Mouse (Mus musculus) E14TG2a.4 (cell line): ENCODE data around the gene Dbn1.

ENCODE experiments used
- H3K27me3 ChIP-seq: 2 replicates; pipeline ENCODE4 v1.6.1; 2014; ENCODE audit warnings: low read length, control low read depth; ENCODE audit not compliant: insufficient read depth
- H3K36me3 ChIP-seq: 2 replicates; pipeline ENCODE4 v1.6.1; 2014; ENCODE audit warnings: low read length, control low read depth; ENCODE audit not compliant: insufficient read depth
- H3K4me1 ChIP-seq: replicated peaks from 2 replicates; pipeline ENCODE4 v1.6.1; 2014; ENCODE audit warnings: low read depth, low read length, control low read depth
- H3K4me3 ChIP-seq: replicated peaks from 2 replicates; pipeline ENCODE4 v1.5.1; 2014; ENCODE audit warnings: mild to moderate bottlenecking, low read length
- H3K9me3 ChIP-seq: 2 replicates; pipeline ENCODE4 v1.6.1; 2014; ENCODE audit warnings: low read length, control low read depth
- CTCF ChIP-seq: conservative IDR thresholded peaks from 2 replicates; pipeline ENCODE4 v1.5.1; 2014; ENCODE audit warnings: low read length
- NANOG ChIP-seq: IDR thresholded peaks from 2 replicates; pipeline ENCODE4 v1.6.1; 2014; ENCODE audit warnings: borderline replicate concordance, low read length, mixed read lengths
- POU5F1 ChIP-seq: IDR thresholded peaks from 2 replicates; pipeline ENCODE4 v1.6.1; 2014; ENCODE audit warnings: low read length, borderline replicate concordance

Gene Dbn1

DNA sequence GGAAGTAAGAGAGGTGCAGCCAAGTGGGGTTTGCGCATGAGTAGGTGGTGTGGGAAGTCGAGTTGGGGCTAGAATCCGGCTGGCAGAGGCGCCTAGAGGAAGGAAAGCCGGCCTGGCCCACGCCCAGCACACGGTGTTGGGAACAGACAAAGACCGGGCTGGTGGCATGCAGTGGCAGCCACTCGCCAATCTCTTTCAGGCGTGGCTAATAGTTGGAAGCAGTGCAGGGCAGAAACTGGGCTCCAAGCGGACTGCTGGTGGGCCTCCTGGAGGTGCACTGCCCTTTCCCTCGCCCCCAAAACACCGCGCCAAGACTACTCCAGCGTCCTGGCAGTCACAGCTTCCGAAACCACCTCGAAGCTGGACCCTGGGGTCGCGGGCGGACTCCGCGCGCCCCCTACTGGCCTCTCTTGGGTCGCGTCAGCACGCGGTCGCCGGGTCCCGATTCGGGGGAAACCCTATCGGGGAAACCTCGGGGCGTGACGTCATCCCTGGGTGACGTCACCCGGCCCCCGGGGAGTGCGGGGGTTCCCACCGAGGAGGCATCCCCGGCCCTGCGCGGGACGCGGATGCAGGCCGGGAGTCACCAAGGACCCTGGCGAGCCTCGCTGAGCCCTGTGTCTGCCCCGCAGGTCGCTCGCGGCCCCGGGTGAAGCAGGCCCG is 16.6 kb downstream of the Dbn1 start:
- TF ChIP-seq POU5F1 (no peak), CTCF (peak; percentile 15; the same call in 1 of the 2 replicates)
- Histone ChIP-seq H3K4me1 (peaks cover 33% of the 10 kb centered on the region), H3K27me3 (peaks cover 93% of the 10 kb centered on the region), H3K36me3 (peaks cover 22% of the 10 kb centered on the region), H3K9me3 (no peaks in the 10 kb centered on the region), H3K4me3 (peak overlapping the region; percentile 90)

DNA sequence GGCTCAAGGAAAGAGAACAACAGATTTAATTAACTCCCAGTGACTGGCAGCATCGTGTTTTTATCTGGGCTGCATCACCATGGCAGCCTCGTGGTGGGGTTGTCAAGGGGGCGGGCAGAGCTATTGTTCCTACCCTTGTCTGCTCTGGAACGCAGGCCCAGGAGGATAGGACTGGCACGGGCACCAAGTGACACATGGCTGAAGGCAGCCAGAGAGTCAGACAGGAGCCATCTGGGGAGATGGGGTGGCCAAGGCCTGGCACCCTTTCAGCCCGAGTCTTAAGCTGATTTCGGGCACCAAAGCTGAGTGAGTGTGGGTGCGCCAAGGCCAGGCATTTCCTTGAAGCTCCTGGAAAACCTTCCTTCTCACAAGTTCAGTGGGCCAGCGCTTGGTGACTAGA is 17.5 kb downstream of the Dbn1 start:
- peaks cover 94% of the 10 kb centered on the region for H3K27me3 ChIP-seq
- H3K4me1 ChIP-seq, result peaks cover 40% of the 10 kb centered on the region
- H3K4me3 ChIP-seq, result no peak overlapping the region
- TF ChIP-seq POU5F1 (no peak), NANOG (no peak)
- H3K36me3 ChIP-seq, result peaks cover 17% of the 10 kb centered on the region
- no peaks in the 10 kb centered on the region for H3K9me3 ChIP-seq

DNA sequence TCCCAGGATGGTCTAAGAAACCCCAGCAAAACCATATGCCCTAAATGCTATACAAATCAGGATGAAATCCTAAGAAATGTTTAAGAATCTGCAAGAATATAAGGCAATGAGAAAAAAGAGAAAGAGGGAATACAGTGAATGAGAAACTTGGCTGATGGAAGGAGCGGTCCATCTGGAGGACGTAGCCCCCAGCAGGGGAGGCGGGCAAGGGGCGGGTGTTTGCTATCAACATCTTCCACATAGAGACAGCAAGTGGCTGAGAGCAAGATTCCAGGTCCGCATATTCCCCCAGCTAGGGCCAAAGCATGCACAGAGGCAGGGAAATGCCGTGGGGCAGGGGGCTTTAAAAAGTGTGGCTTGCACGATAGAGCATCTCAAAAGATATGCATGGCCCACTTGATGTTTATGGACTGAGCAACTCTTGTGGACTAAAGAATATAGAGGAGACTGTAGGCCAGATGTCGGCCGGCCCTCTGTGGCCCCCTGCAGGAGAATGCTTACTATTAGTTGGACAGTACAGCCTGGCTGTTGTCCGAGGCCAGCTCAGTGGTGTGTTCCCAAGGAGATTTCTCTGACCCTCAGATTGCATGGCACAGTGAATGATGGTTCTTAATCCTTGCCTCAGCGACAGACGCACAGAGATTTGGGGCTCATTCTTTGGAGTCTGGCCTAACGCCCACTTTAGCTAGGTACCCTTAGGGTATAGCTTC is 18.9 kb downstream of the Dbn1 start:
- peaks cover 35% of the 10 kb centered on the region for H3K4me1 ChIP-seq
- peaks cover 86% of the 10 kb centered on the region for H3K27me3 ChIP-seq
- no peaks in the 10 kb centered on the region for H3K9me3 ChIP-seq
- no peak overlapping the region for H3K4me3 ChIP-seq
- peaks cover 10% of the 10 kb centered on the region; the same call in 1 of the 2 replicates for H3K36me3 ChIP-seq
- no peak for TF ChIP-seq NANOG
- no peak for TF ChIP-seq POU5F1
- TF ChIP-seq CTCF, result no peak

DNA sequence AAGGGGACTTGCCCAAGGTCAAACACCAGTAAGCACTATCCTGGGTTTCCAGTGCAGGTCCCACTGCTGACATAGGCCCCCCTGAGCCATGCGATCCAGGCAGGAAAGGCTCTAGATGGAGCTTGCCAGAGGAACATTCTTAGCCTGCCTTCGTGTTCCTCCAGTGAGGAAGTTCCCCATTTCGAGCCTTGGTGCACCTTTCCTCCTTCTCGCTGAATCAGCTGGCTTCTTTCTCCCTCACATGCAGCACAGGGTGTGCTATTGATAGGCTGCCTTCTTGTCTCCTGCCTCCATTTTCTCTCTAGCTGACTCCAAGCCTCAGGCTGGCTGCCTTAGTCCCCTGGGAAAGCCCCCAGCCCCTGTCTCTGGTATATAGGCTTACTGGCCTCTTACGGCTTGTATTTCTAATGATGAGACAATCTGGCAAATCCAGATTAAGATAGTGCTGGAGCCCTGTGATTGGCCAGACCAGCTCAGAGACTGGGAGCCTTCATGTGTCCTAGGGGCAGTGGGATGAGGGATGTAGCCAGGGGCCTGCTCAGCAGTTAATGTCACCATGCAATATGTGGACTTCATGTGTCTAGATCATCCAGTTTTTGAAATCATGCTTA is 22.0 kb downstream of the Dbn1 start:
- peaks cover 32% of the 10 kb centered on the region for H3K36me3 ChIP-seq
- H3K27me3 ChIP-seq, result peaks cover 60% of the 10 kb centered on the region
- no peak for TF ChIP-seq NANOG
- TF ChIP-seq CTCF, result no peak
- TF ChIP-seq POU5F1, result no peak
- H3K9me3 ChIP-seq, result no peaks in the 10 kb centered on the region
- H3K4me3 ChIP-seq, result no peak overlapping the region
- H3K4me1 ChIP-seq, result peaks cover 39% of the 10 kb centered on the region

DNA sequence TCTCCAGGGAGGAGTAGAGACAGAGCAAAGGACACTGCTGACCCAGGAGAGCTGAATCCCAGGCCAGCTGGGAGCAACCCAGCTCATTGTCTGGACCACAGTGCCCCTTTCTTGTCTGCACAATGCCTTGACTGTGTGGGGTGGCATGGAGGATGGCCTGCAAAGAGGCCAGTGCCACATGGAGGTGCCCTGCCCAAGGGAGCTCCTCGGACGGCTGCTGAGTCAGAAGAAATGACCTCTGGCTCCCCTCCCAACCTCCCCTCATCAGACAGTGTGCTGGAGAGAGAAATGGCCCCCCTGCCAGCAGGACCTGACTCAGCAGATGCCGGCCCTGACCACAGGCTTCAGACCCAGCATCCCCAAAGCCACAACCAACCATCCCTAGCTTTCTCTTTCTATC is 22.7 kb downstream of the Dbn1 start:
- Histone ChIP-seq H3K36me3 (peaks cover 40% of the 10 kb centered on the region), H3K4me1 (peaks cover 41% of the 10 kb centered on the region), H3K9me3 (no peaks in the 10 kb centered on the region), H3K27me3 (peaks cover 53% of the 10 kb centered on the region), H3K4me3 (peak overlapping the region; percentile 90)
- TF ChIP-seq NANOG, result no peak
- TF ChIP-seq POU5F1, result no peak
- no peak for TF ChIP-seq CTCF

DNA sequence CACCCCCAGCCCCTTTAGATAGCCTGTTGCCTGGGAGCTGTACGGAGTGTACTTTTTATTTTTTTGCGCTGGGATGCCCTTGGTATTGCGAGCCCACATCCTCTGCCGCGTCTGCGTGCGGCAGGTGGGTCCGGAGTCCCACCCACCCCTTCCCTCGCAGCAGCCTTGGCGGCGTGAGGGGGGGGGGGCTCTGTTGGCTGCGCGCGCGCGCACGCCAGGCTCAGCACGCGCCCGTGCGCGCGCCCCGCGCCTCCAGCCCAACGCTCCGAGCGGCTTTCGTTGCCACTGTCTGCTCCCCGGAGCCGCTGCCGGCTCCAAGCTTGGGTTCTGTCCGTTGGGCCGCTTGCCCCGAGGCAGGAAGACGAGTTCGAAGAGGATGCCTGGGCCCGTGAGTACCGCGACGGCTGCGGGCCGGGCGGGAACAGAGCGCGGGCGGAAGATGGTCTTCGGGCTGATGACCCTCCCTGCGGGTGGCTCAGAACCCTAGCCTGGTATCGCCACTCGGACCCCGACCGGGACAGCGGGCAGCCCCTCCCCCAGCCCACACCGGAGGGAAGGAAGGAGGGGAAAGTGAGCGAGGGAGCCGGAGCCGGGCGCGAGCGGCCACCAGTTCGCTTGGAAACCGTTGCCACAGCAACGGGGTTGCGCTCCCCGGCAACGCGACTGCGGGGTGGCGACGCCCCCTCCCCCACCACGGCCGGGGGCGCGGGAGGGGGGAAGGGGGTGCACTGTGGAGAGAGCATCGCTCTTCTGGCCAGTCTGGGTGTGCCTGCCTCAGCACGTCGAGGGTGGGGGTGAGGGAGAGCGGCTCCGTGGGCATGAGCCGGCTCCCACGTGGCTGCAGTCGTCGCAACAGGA is 23.7 kb downstream of the Dbn1 start, which contains the start of gene Prr7:
TSS of gene Prr7 (plus strand) at position 241 of the 858 bp plus-strand sequence.
- Histone ChIP-seq H3K4me1 (peaks cover 50% of the 10 kb centered on the region), H3K27me3 (peaks cover 43% of the 10 kb centered on the region), H3K9me3 (no peaks in the 10 kb centered on the region), H3K4me3 (peak within 1 kb of the TSS; percentile 90), H3K36me3 (peaks cover 49% of the 10 kb centered on the region)
- no peak for TF ChIP-seq NANOG
- no peak for TF ChIP-seq POU5F1
- TF ChIP-seq CTCF, result no peak

DNA sequence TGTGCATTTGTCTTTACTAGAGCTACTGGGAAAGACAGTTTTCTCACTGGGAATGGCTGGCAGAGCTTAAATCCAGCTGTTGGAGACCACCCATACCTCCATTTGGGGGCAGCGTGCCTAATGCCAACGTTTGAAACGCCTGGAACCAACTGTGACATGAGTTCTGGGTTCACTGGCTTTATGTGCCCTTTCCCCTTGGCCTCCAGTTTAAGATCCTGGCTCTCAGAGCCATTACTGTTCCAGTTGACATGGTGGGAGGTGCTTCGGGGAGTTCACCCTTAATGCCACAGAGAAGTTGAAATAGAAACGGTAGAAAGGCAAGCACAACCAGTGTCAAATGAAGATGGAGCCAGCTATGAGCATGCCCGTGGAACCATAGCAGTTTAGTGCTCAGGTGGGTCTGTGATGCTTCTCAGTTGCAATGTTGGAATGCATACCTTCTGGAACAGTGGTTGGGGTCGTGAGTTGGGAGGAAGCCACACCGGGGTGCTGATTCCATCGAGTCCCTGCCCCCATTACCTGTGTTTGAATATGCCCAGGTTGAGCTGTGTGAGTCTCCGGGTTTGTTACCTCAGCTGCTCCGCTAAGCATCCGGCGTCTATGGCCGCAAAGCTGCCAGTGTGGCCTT is 24.4 kb downstream of the Dbn1 start:
- H3K9me3 ChIP-seq, result no peaks in the 10 kb centered on the region
- peaks cover 56% of the 10 kb centered on the region for H3K36me3 ChIP-seq
- peak overlapping the region; percentile 90 for H3K4me3 ChIP-seq
- peaks cover 58% of the 10 kb centered on the region for H3K4me1 ChIP-seq
- H3K27me3 ChIP-seq, result peaks cover 38% of the 10 kb centered on the region
- TF ChIP-seq POU5F1 (no peak), NANOG (no peak), CTCF (no peak)
